Mouse (Mus musculus): ENCODE results near the gene Slc25a39.

- TF ChIP-seq CTCF (IDR thresholded peaks at IDR 0.05; ENCODE audit: extremely low read depth, insufficient read length, insufficient replicate concordance, low read depth, low read length) (no peak), POLR2A (IDR thresholded peaks at IDR 0.05; ENCODE audit: low read depth, low read length) (no peak)
Measured at GRCm38 (mm10) chr11:102385075-102385474, 22.7 kb downstream of the Slc25a39 start.
